Mouse (Mus musculus) megakaryocyte progenitor cell, adult 5-6 weeks (primary cell): ENCODE data around the gene Ptafr. TPM values are rescaled to one million over a fixed set of nuclear protein-coding genes. Genes with fewer than 3 reads are reported as not detected.

Source experiments
- ATAC-seq: replicated peaks from 2 replicates; pipeline ENCODE4 v1.8.0; 2016; ENCODE audit warnings: mild to moderate bottlenecking, moderate TSS enrichment, inconsistent platforms; ENCODE audit not compliant: poor library complexity
- total RNA-seq, 2 experiments: library from RNA; stranded (forward) in 1 of 2; stranded (reverse) in 1 of 2; fragments of 157-497, 149-512 nt in 1 of 2; fragments of 200-1000 nt in 1 of 2; gene quantifications; 2 replicates each; pipeline versions ENCODE4 v1.2.3 to v1.2.4; 2015 to 2017

The Ptafr gene
- total RNA-seq (2015) (1.1 and 1.3 TPM in 2 replicates), total RNA-seq (2017) (2.5 and 2.9 TPM in 2 replicates)

GRCm38 (mm10) chr4:132563965-132564364 lies at the start of gene Ptafr:
Gene Ptafr (plus strand): TSS chr4:132564067.
- ATAC-seq = peak; percentile 98

GRCm38 (mm10) chr4:132514555-132515135 lies 49.2 kb upstream of the Ptafr start:
- ATAC-seq = peak; percentile 35

GRCm38 (mm10) chr4:132515369-132516155 lies 48.3 kb upstream of the Ptafr start:
- peak; percentile 83 for ATAC-seq

GRCm38 (mm10) chr4:132518066-132518465 lies 45.8 kb upstream of the Ptafr start:
- ATAC-seq = no peak

- ATAC-seq = no peak
Measured at GRCm38 (mm10) chr4:132519188-132519587, 44.7 kb upstream of the Ptafr start.

GRCm38 (mm10) chr4:132524321-132524741 lies 39.5 kb upstream of the Ptafr start:
- no peak for ATAC-seq

- ATAC-seq = peak; percentile 40
Measured at GRCm38 (mm10) chr4:132524808-132525207, 39.1 kb upstream of the Ptafr start.

GRCm38 (mm10) chr4:132526678-132527077 lies 37.2 kb upstream of the Ptafr start:
- ATAC-seq = peak; percentile 56

GRCm38 (mm10) chr4:132527917-132528522 lies 35.8 kb upstream of the Ptafr start:
- ATAC-seq = peak; percentile 26

- 0 out of 2 replicates have a peak, but pooled peaks have one; percentile 8 for ATAC-seq
Measured at GRCm38 (mm10) chr4:132529344-132529743, 34.5 kb upstream of the Ptafr start.

- peak; percentile 38 for ATAC-seq
Measured at GRCm38 (mm10) chr4:132530033-132530804, 33.6 kb upstream of the Ptafr start.

- ATAC-seq = peak; percentile 13
Measured at GRCm38 (mm10) chr4:132532496-132532895, 31.4 kb upstream of the Ptafr start.

- ATAC-seq = peak; percentile 71
Measured at GRCm38 (mm10) chr4:132532981-132533916, 30.6 kb upstream of the Ptafr start, which contains the start of gene Atpif1. Gene Atpif1 (minus strand): TSS chr4:132533659.

- ATAC-seq = peak; percentile 35
Measured at GRCm38 (mm10) chr4:132535406-132536121, 28.3 kb upstream of the Ptafr start, which contains the start of gene Dnajc8. Gene Dnajc8 (plus strand): TSS chr4:132535550.

- ATAC-seq = no peak
Measured at GRCm38 (mm10) chr4:132539481-132539880, 24.4 kb upstream of the Ptafr start.

GRCm38 (mm10) chr4:132541413-132541812 lies 22.5 kb upstream of the Ptafr start:
- no peak for ATAC-seq

GRCm38 (mm10) chr4:132542724-132543123 lies 21.1 kb upstream of the Ptafr start:
- ATAC-seq = no peak; the same call in 1 of the 2 replicates

- ATAC-seq = peak; percentile 96
Measured at GRCm38 (mm10) chr4:132545851-132546250, 18.0 kb upstream of the Ptafr start.

GRCm38 (mm10) chr4:132554221-132554620 lies 9.6 kb upstream of the Ptafr start:
- no peak for ATAC-seq
